Mouse (Mus musculus): Measurements from ENCODE around the gene Ccr5.

GRCm38 (mm10) chr9:124105196-124105595, 16.1 kb upstream of the Ccr5 start:
- TF ChIP-seq GATA1 (IDR thresholded peaks at IDR 0.05; ENCODE audit: low read length) (no peak), TAL1 (IDR thresholded peaks at IDR 0.05; ENCODE audit: low read length) (no peak)
